Mouse (Mus musculus): Measurements from ENCODE around the gene Dlg4.

DNA sequence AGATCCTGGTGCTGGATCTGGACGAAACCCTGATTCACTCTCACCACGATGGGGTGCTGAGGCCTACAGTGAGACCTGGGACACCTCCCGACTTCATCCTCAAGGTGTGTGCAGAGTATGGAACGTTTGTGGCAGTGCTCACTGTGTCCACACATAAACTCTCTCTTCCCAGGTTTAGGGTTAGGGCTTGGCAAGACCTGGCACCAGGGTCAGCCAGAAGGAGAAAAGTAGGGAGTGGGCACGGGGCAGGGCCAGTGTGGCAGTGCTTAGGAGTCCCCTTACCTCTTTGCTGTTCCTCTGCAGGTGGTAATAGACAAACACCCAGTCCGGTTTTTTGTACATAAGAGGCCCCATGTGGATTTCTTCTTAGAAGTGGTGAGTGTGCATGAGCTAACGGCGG is 32.3 kb upstream of the Dlg4 start:
- TF ChIP-seq E2F4 (IDR thresholded peaks at IDR 0.05; ENCODE audit: insufficient replicate concordance, low read depth, low read length): no peak
- no peak for TF ChIP-seq RAD21 (IDR thresholded peaks at IDR 0.05; ENCODE audit: low read depth, low read length)
- TF ChIP-seq EP300 (IDR thresholded peaks at IDR 0.05; ENCODE audit: low read length): no peak
- no peak for TF ChIP-seq NELFE (IDR thresholded peaks at IDR 0.05; ENCODE audit: low read depth, low read length)
- no peak for TF ChIP-seq NRF1 (IDR thresholded peaks at IDR 0.05; ENCODE audit: low read depth, low read length)
- TF ChIP-seq CTCF (conservative IDR thresholded peaks at IDR 0.05 in 1 of 2, IDR thresholded peaks at IDR 0.05 in 1 of 2; ENCODE audit: low read depth in 2 of 2, low read length in 2 of 2): no peak
- TF ChIP-seq JUN (IDR thresholded peaks at IDR 0.05; ENCODE audit: insufficient read depth, low read depth, low read length): no peak

Measured in CH12.LX (cell line).